In the genomic region with DNA sequence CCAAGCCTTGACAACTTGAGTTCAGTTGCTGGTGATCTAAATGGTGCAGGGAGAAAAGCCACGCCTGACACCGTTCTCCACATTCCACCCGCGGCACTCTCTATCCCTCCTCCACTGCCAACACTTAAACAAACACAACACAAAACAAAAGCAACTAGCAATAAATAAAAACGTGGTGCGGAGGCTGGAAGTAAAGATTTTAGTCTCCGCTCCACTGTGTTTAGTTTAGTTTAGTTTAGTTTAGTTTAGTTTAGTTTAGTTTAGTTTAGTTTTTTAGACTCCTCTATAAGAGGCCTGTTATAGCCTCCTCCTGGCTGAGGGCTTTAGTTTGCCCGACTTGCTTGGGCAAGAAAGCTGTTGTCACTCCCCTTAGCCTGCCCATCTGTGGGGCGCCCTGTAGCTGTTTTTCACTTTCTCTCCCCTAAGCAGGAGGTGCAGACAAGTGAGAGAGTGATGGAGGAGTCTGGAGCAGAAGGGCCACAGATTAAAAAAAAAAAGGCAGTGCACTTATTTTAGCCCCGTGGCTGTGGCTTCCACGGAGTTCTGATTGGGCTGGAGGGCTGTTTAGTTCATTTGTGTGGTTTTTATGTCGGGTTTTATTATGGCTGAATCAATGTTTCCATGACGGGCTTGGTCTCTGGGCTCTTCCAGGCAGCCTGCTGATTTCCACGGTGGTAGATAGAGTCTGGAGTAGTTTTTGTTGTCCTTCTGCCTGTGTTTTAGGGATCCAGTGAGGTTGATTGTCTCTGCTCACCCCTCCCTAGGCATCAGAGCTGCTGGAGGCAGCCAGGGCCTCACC, we compare ENCODE assay signal across 8 mouse cellular contexts. TPM values are rescaled to one million over a fixed set of nuclear protein-coding genes. Genes with fewer than 3 reads are reported as not detected.
DNase-seq lines count a peak whose midpoint lies in the region; ATAC-seq and TF ChIP-seq lines count a peak whose summit lies in the region.

No protein-coding gene starts in this region.

- peak; percentile 56 for DNase-seq in kidney, postnatal 0 days (ENCODE audit: low spot score)
- no peak for DNase-seq in kidney, postnatal 25 days
- DNase-seq in neural tube, embryonic 11.5 days (ENCODE audit: low spot score), result peak; percentile 17
- no peak for DNase-seq in urinary bladder, adult 18-20 months (ENCODE audit: low spot score in 2 of 2)
- no peak for DNase-seq in frontal cortex, postnatal 10 days (ENCODE audit: low spot score in 2 of 2)
- DNase-seq in cerebellum, adult 2 months, result no peak

- TF ChIP-seq POLR2A in embryonic fibroblast, embryonic 13.5 days (IDR thresholded peaks at IDR 0.05; ENCODE audit: low read depth, low read length), result no peak; the same call in none of the 2 replicates
- TF ChIP-seq POLR2A in cerebellum, adult 2 months (IDR thresholded peaks at IDR 0.05; ENCODE audit: borderline replicate concordance, insufficient read depth, low read length), result no peak

- TF ChIP-seq CTCF in kidney, postnatal 0 days (IDR thresholded peaks at IDR 0.05; ENCODE audit: low read depth), result no peak
- TF ChIP-seq CTCF in embryonic fibroblast, embryonic 13.5 days (IDR thresholded peaks at IDR 0.05; ENCODE audit: borderline replicate concordance, insufficient read depth, low read length), result no peak
- no peak for TF ChIP-seq CTCF in cerebellum, adult 2 months (IDR thresholded peaks at IDR 0.05; ENCODE audit: borderline replicate concordance, insufficient read depth, low read depth, low read length)

- no peaks in the 10 kb centered on the region for H3K9me3 ChIP-seq in kidney, postnatal 0 days (replicated peaks; ENCODE audit: low read length)
- H3K9me3 ChIP-seq in intestine, embryonic 15.5 days, result no peaks in the 10 kb centered on the region
- H3K9me3 ChIP-seq in neural tube, embryonic 11.5 days (ENCODE audit: control insufficient read depth, low read length), result no peaks in the 10 kb centered on the region

- peak overlapping the region; percentile 77 for H3K4me3 ChIP-seq in kidney, postnatal 0 days (replicated peaks; ENCODE audit: low read depth, low read length)
- H3K4me3 ChIP-seq in embryonic fibroblast, embryonic 13.5 days (ENCODE audit: insufficient read depth, low read length), result peak overlapping the region; percentile 53
- peak overlapping the region; percentile 62 for H3K4me3 ChIP-seq in intestine, embryonic 15.5 days (replicated peaks)
- no peak overlapping the region for H3K4me3 ChIP-seq in neural tube, embryonic 11.5 days (ENCODE audit: low read depth, low read length)
- no peak overlapping the region for H3K4me3 ChIP-seq in cerebellum, adult 2 months (replicated peaks; ENCODE audit: insufficient read depth, low read depth, low read length)

- H3K27me3 ChIP-seq in kidney, postnatal 0 days (ENCODE audit: insufficient read depth, low read length), result no peaks in the 10 kb centered on the region
- H3K27me3 ChIP-seq in intestine, embryonic 15.5 days (replicated peaks), result no peaks in the 10 kb centered on the region
- no peaks in the 10 kb centered on the region for H3K27me3 ChIP-seq in neural tube, embryonic 11.5 days (ENCODE audit: control insufficient read depth, insufficient read depth, low read length)
- H3K27me3 ChIP-seq in cerebellum, adult 2 months (ENCODE audit: control insufficient read depth, insufficient read depth, low read length), result no peaks in the 10 kb centered on the region

- H3K27ac ChIP-seq in kidney, postnatal 0 days, result peak overlapping the region; percentile 28; the same call in 1 of the 2 replicates
- H3K27ac ChIP-seq in embryonic fibroblast, embryonic 13.5 days (ENCODE audit: insufficient read depth, low read length), result peak overlapping the region; percentile 79
- H3K27ac ChIP-seq in intestine, embryonic 15.5 days, result peak overlapping the region; percentile 36; the same call in 1 of the 2 replicates
- no peak overlapping the region for H3K27ac ChIP-seq in neural tube, embryonic 11.5 days (ENCODE audit: low read depth, low read length)
- no peak overlapping the region for H3K27ac ChIP-seq in cerebellum, adult 2 months (ENCODE audit: insufficient read depth, low read length)

- peak overlapping the region; percentile 50 for H3K9ac ChIP-seq in kidney, postnatal 0 days (ENCODE audit: low read depth, low read length)
- no peak overlapping the region for H3K9ac ChIP-seq in intestine, embryonic 15.5 days
- no peak overlapping the region for H3K9ac ChIP-seq in neural tube, embryonic 11.5 days (ENCODE audit: low read length)

- 19% methylated on average over 14 of the region's 14 CpGs for WGBS in kidney, postnatal 0 days
- WGBS in intestine, embryonic 15.5 days, result 21% methylated on average over 14 of the region's 14 CpGs
- WGBS in neural tube, embryonic 11.5 days, result 15% methylated on average over 14 of the region's 14 CpGs
- WGBS in cerebellum, adult 2 months, result 54% methylated on average over 14 of the region's 14 CpGs

- peak overlapping the region; percentile 83 for H3K4me2 ChIP-seq in kidney, postnatal 0 days (ENCODE audit: low read length)
- peak overlapping the region; percentile 68 for H3K4me2 ChIP-seq in intestine, embryonic 15.5 days (replicated peaks)
- H3K4me2 ChIP-seq in neural tube, embryonic 11.5 days (ENCODE audit: low read depth), result peak overlapping the region; percentile 15; the same call in 1 of the 2 replicates

- ATAC-seq in kidney, postnatal 0 days (replicated peaks; ENCODE audit: low FRiP score, low read depth), result no peak
- no peak for ATAC-seq in intestine, embryonic 15.5 days
- no peak for ATAC-seq in neural tube, embryonic 11.5 days (ENCODE audit: insufficient read depth, low FRiP score, low TSS enrichment)

- no peaks in the 10 kb centered on the region for H3K36me3 ChIP-seq in kidney, postnatal 0 days (ENCODE audit: insufficient read depth, low read length)
- no peaks in the 10 kb centered on the region for H3K36me3 ChIP-seq in intestine, embryonic 15.5 days
- H3K36me3 ChIP-seq in neural tube, embryonic 11.5 days (ENCODE audit: control insufficient read depth, insufficient read depth, low read length), result no peaks in the 10 kb centered on the region

- peaks cover 9% of the 10 kb centered on the region; the same call in 1 of the 2 replicates for H3K4me1 ChIP-seq in kidney, postnatal 0 days (replicated peaks; ENCODE audit: insufficient read depth, low read length)
- peaks cover 9% of the 10 kb centered on the region; the same call in 1 of the 2 replicates for H3K4me1 ChIP-seq in embryonic fibroblast, embryonic 13.5 days (ENCODE audit: control insufficient read depth, insufficient read depth, low read length)
- H3K4me1 ChIP-seq in intestine, embryonic 15.5 days (replicated peaks), result peaks cover 12% of the 10 kb centered on the region
- H3K4me1 ChIP-seq in neural tube, embryonic 11.5 days (ENCODE audit: control insufficient read depth, insufficient read depth, low read length), result peaks cover 5% of the 10 kb centered on the region; the same call in 1 of the 2 replicates
- 0 out of 2 replicates have a peak, but pooled peaks cover 3% of the 10 kb centered on the region for H3K4me1 ChIP-seq in cerebellum, adult 2 months (ENCODE audit: control insufficient read depth, insufficient read depth, low read length)

RNA-seq across cellular contexts. Expression of a gene that starts 1.3 kb away (rescaled TPM):
- 8.0 and 8.3 TPM in 2 replicates for polyA plus RNA-seq in kidney, postnatal 0 days (2015; fragmentation: Nextera tagmentation; extraction: Ambion mirVana)
- 88.3 and 103 TPM in 2 replicates for polyA plus RNA-seq in embryonic fibroblast, embryonic 13.5 days (2011; ENCODE audit: insufficient read length, low read depth, missing spikeins)
- polyA plus RNA-seq in intestine, embryonic 15.5 days (2015; fragmentation: Nextera tagmentation; extraction: Ambion mirVana), result 6.2 and 6.6 TPM in 2 replicates
- 2.8 and 4.0 TPM in 2 replicates for polyA plus RNA-seq in neural tube, embryonic 11.5 days (2014; fragmentation: Nextera tagmentation; extraction: Ambion mirVana)
- 2.9 and 4.2 TPM in 2 replicates for polyA plus RNA-seq in cerebellum, adult 2 months (2012; rRNA removed)

Comparison
In these comparisons a context has a peak if more than half of its experiments do, and no peak if none do; other contexts are left out.
1. DNase-seq: peak in kidney, postnatal 0 days (single experiment) and neural tube, embryonic 11.5 days (single experiment); none in kidney, postnatal 25 days (0 of 2), urinary bladder, adult 18-20 months (0 of 2), frontal cortex, postnatal 10 days (0 of 2) and cerebellum, adult 2 months (0 of 2).
2. H3K27ac ChIP-seq: peak in kidney, postnatal 0 days (single experiment), embryonic fibroblast, embryonic 13.5 days (single experiment) and intestine, embryonic 15.5 days (single experiment); none in neural tube, embryonic 11.5 days (single experiment) and cerebellum, adult 2 months (single experiment).
3. H3K4me2 ChIP-seq: peak in every context shown above with its lines; median percentile 83 in kidney, postnatal 0 days; 68 in intestine, embryonic 15.5 days; 15 in neural tube, embryonic 11.5 days.
4. H3K4me3 ChIP-seq: peak in kidney, postnatal 0 days (single experiment), embryonic fibroblast, embryonic 13.5 days (single experiment) and intestine, embryonic 15.5 days (single experiment); none in neural tube, embryonic 11.5 days (single experiment) and cerebellum, adult 2 months (single experiment).